In genomic region chr16:90167646-90168045, GRCm38 (mm10) we compare ENCODE assay signal across 8 mouse cellular contexts. TPM values are rescaled to one million over a fixed set of nuclear protein-coding genes. Genes with fewer than 3 reads are reported as not detected.
DNase-seq lines count a peak whose midpoint lies in the region; ATAC-seq lines count a peak whose summit lies in the region.

No protein-coding gene starts in this region.

- no peak overlapping the region for H3K9ac ChIP-seq in forebrain, embryonic 15.5 days (replicated peaks)
- no peak overlapping the region for H3K9ac ChIP-seq in hindbrain, embryonic 15.5 days
- no peak overlapping the region for H3K9ac ChIP-seq in limb, embryonic 11.5 days (ENCODE audit: low read length)

- DNase-seq in 416B (ENCODE audit: low read depth), result peak; percentile 88
- peak; percentile 87 for DNase-seq in ES-CJ7 (ENCODE audit: low read depth, low spot score)
- DNase-seq in limb, embryonic 11.5 days (ENCODE audit: low spot score), result peak; percentile 89
- peak; percentile 58 for DNase-seq in ovary, postnatal 36 days (ENCODE audit: low spot score)
- peak; percentile 78 for DNase-seq in thymus, postnatal 25 days

- WGBS in forebrain, embryonic 15.5 days, result 28% methylated on average over 10 of the region's 10 CpGs
- 29% methylated on average over 10 of the region's 10 CpGs for WGBS in hindbrain, embryonic 15.5 days
- 31% methylated on average over 10 of the region's 10 CpGs for WGBS in limb, embryonic 11.5 days

- no peak overlapping the region for H3K4me3 ChIP-seq in forebrain, embryonic 15.5 days
- H3K4me3 ChIP-seq in hindbrain, embryonic 15.5 days, result no peak overlapping the region
- H3K4me3 ChIP-seq in limb, embryonic 11.5 days (ENCODE audit: low read depth, low read length), result no peak overlapping the region

- peak; percentile 36; the same call in 1 of the 2 replicates for ATAC-seq in cerebellum, adult (ENCODE audit: insufficient number of reproducible peaks, low FRiP score, low TSS enrichment)
- peak; percentile 40; the same call in 1 of the 2 replicates for ATAC-seq in forebrain, embryonic 15.5 days (replicated peaks)
- ATAC-seq in hindbrain, embryonic 15.5 days (ENCODE audit: low FRiP score, low read depth), result 0 out of 2 replicates have a peak, but pooled peaks have one; percentile 53
- ATAC-seq in limb, embryonic 11.5 days (ENCODE audit: insufficient number of reproducible peaks, low FRiP score, low TSS enrichment, low read depth), result no peak

- no peaks in the 10 kb centered on the region for H3K9me3 ChIP-seq in forebrain, embryonic 15.5 days
- H3K9me3 ChIP-seq in hindbrain, embryonic 15.5 days, result no peaks in the 10 kb centered on the region
- no peaks in the 10 kb centered on the region for H3K9me3 ChIP-seq in limb, embryonic 11.5 days (ENCODE audit: control insufficient read depth, low read length)

- no peaks in the 10 kb centered on the region for H3K36me3 ChIP-seq in forebrain, embryonic 15.5 days
- no peaks in the 10 kb centered on the region for H3K36me3 ChIP-seq in hindbrain, embryonic 15.5 days
- no peaks in the 10 kb centered on the region for H3K36me3 ChIP-seq in limb, embryonic 11.5 days (ENCODE audit: control insufficient read depth, insufficient read depth, low read length)

- 0 out of 2 replicates have a peak, but pooled peaks cover 5% of the 10 kb centered on the region for H3K4me1 ChIP-seq in forebrain, embryonic 15.5 days
- peaks cover 4% of the 10 kb centered on the region; the same call in 1 of the 2 replicates for H3K4me1 ChIP-seq in hindbrain, embryonic 15.5 days (replicated peaks)
- no peaks in the 10 kb centered on the region for H3K4me1 ChIP-seq in limb, embryonic 11.5 days (ENCODE audit: control insufficient read depth, insufficient read depth, low read length)

- H3K27ac ChIP-seq in forebrain, embryonic 15.5 days (replicated peaks), result no peak overlapping the region
- H3K27ac ChIP-seq in hindbrain, embryonic 15.5 days (replicated peaks), result no peak overlapping the region
- no peak overlapping the region for H3K27ac ChIP-seq in limb, embryonic 11.5 days (replicated peaks; ENCODE audit: low read depth, low read length)

- H3K4me2 ChIP-seq in forebrain, embryonic 15.5 days (replicated peaks), result no peak overlapping the region
- no peak overlapping the region for H3K4me2 ChIP-seq in hindbrain, embryonic 15.5 days
- H3K4me2 ChIP-seq in limb, embryonic 11.5 days (ENCODE audit: low read depth, severe bottlenecking), result no peak overlapping the region

- no peaks in the 10 kb centered on the region for H3K27me3 ChIP-seq in forebrain, embryonic 15.5 days
- no peaks in the 10 kb centered on the region for H3K27me3 ChIP-seq in hindbrain, embryonic 15.5 days
- H3K27me3 ChIP-seq in limb, embryonic 11.5 days (ENCODE audit: control insufficient read depth, insufficient read depth, low read length), result no peaks in the 10 kb centered on the region

RNA-seq across cellular contexts. Expression of gene Tiam1, which starts 24.1 kb away (rescaled TPM):
- 33.8 and 35.1 TPM in 2 replicates for polyA plus RNA-seq in forebrain, embryonic 15.5 days (2015; fragmentation: Nextera tagmentation; extraction: Ambion mirVana)
- 23.8 and 27.3 TPM in 2 replicates for polyA plus RNA-seq in hindbrain, embryonic 15.5 days (2015; fragmentation: Nextera tagmentation; extraction: Ambion mirVana)
- polyA plus RNA-seq in limb, embryonic 11.5 days (2014; fragmentation: Nextera tagmentation; extraction: Ambion mirVana), result 53.3 and 55.9 TPM in 2 replicates

RNA-seq across cellular contexts. Expression of gene Sod1, which starts 52.9 kb away (rescaled TPM):
- 853 and 902 TPM in 2 replicates for polyA plus RNA-seq in forebrain, embryonic 15.5 days (2015; fragmentation: Nextera tagmentation; extraction: Ambion mirVana)
- 957 and 969 TPM in 2 replicates for polyA plus RNA-seq in hindbrain, embryonic 15.5 days (2015; fragmentation: Nextera tagmentation; extraction: Ambion mirVana)
- 1,355 and 1,400 TPM in 2 replicates for polyA plus RNA-seq in limb, embryonic 11.5 days (2014; fragmentation: Nextera tagmentation; extraction: Ambion mirVana)
